Mouse (Mus musculus) NIH3T3 (cell line): ENCODE measurements around the gene Rsbn1l.

Experiments used
- DNase-seq: peaks from one replicate; pipeline ENCODE4 v3.0.0-alpha.2; 2012; ENCODE audit warnings: low read depth

The Rsbn1l gene

DNA sequence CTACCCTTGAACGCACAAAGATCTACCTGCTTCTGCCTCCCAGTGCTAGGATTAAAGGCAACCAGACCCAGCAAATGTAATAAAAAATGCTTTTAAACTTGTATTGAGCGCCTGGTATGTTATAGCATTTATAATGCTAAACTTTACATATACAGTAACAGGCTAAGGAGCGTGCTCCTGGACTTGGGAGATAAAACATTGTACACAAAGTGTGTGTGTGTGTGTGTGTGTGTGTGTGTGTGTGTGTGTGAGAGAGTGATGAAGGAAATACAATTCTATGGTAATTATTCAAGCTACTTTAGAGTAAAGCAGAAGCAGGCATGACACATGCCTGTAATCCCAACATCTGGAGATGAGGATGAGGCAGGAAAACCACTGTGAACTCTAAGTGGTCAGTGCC is at the start of gene Rsbn1l:
Gene Rsbn1l, minus strand, starts transcription at position 101 of the 400 bp plus-strand sequence.
- no peak for DNase-seq

DNA sequence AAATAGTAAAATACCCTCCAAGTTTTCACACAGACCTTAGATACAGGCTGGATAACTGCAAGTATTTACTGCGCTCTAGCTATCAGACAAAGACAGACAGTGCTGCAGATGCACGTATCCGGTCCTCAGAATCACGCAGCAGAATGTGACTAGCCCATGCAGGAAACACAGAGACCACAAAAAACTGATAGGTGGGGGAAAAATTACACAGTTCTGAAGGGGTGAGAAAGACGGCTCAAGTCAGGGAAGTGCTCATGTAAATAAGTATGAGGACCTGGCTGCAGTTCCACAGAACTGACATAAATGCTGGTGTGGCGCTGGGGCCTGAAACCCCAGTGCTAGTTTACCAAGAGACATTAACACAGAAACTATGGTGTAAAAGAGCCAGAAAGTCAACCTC is 46.5 kb upstream of the Rsbn1l start:
- DNase-seq, result no peak

- DNase-seq, result no peak
Observed at GRCm38 (mm10) chr5:21001622-21002315, 45.6 kb upstream of the Rsbn1l start.

- DNase-seq, result no peak
Observed at GRCm38 (mm10) chr5:20998427-20998826, 42.2 kb upstream of the Rsbn1l start.

DNA sequence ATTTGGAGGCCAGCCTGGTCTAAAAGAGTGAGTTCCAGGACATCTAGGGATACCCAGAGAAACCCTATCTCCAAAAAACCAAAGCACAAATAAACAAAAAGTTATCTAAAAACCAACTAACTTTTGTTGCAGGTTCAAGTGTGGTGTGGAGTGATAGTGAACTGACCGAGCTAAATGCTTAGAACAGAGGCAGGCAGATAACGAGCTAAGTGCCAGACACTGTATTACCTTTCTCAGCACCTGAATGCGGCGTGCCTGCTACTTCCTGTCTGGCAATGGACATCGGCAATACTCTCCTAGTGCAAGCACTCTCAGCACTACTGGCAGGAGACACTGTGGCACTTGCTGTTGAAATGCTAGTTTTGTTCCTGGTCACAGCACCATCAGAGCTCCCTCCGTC is 41.4 kb upstream of the Rsbn1l start:
- no peak for DNase-seq

DNA sequence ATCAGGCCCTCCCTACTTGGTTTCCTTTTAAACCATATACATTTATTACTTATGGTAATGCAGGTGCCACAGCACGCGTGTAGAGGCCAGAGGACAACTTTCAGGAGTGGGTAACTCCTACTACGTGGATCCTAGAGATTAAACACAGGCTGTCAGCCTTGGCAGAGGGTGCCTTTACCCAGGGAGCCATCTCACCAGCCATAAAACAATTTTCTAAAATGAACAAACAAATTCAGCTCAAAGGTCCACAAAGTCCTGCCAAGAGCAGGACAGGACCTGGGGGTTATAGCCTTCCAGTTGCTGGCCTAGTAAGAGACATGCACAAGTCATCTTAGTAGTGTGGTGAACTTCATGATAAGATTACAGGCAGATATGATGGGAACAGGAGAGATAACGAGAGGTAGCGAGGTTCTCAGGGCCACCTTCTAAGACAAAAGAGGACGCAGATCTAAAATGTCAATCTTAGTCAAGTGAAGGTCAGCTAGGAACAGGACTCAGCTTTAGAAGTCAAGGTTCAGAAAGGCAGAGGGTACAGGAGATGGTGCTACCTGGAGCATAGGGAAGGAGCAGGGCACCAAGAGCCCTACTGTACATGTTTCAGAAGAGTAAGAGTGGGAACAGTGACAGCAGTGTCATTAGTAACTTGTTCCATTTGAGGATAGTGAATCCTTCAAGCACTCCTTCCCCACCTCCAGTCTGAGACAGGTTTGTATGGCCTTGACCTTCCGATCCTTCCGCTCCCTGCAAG is 34.0 kb upstream of the Rsbn1l start:
- no peak for DNase-seq

- DNase-seq, result no peak
Observed at GRCm38 (mm10) chr5:20986271-20986670, 30.1 kb upstream of the Rsbn1l start.

- no peak for DNase-seq
Observed at GRCm38 (mm10) chr5:20983505-20983904, 27.3 kb upstream of the Rsbn1l start.

GRCm38 (mm10) chr5:20974690-20975089 is 18.5 kb upstream of the Rsbn1l start:
- no peak for DNase-seq

DNA sequence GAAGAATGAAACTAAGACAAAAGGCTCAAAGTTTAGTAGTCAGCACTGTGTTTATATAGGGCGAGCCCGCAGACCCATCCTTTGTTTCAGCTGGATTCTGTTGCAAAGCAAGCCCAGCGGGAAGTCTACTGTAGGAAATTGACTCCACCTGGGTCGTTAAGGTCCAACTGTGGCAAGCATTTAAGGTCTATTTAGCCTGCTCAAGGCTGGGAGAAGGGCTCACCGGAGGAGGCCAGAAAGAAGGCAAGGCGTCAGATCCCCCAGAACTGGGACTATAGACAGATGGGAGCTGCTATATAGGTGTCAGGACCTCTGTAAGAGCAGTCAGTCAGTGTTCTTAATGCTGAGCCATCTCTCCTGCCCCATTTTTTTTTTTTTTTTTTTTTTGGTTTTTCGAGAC is 17.8 kb upstream of the Rsbn1l start:
- DNase-seq, result no peak

DNA sequence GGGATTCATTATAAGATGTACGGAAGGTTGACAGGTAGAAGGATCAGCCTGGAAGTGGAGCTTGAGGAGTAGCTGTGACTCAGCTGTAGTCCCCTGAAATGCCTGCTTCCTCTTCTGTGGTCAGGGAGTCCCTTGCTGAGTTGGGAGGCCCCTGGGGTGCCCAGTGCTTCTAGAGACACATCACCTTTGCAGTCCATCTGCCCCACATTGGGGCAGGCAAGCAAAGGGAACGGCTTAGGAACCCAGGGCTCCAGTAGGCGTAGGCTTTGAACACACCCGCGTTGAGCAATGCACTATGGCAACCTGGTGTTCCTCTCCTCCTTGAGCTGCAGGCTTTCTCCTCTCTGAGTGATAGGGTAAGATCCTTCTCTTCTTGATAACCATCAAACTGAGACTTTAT is 16.9 kb upstream of the Rsbn1l start:
- DNase-seq, result no peak

DNA sequence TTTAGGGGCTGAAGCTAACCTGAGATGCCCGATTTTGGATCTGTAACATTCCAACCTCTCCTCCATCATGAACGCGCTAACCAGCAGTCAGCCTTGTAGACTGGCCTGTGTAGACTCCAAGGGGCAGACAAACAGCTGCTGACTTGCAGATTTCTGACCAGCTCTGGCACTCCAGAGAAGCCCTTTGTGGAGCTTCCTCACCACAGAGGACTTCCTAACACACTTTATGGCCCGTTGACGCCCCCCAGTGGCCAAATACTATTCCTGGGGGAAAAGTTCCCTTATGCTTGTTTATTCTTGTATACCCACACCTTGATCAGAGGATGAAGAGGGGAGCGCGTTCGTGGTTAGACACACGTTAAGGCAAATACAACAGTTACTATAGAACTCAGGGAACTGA is 12.8 kb upstream of the Rsbn1l start:
- peak; percentile 68 for DNase-seq

- DNase-seq, result no peak
Observed at GRCm38 (mm10) chr5:20968493-20968892, 12.3 kb upstream of the Rsbn1l start.

DNA sequence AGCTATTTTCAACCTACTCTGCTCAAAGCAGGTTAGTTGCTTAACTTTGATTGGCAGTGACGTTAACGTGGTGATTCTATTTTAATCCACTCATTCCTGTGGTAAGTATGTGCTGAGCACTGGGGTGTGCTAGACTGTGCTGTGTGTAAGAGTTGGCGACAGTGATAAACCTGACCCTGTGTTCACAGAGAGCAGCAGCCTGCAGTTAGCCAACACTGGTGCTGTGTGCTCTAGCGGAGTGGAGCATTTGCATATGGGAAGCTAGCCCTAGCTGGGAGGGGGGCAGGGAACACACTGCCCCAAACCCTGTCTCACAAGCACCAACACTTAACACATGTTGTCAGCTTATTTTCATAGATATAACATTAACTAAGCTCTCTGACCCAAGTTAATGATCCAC is 11.7 kb upstream of the Rsbn1l start:
- peak; percentile 62 for DNase-seq

- no peak for DNase-seq
Observed at GRCm38 (mm10) chr5:20964446-20964845, 8.2 kb upstream of the Rsbn1l start.

GRCm38 (mm10) chr5:20963295-20963694 is 7.1 kb upstream of the Rsbn1l start:
- DNase-seq, result no peak

DNA sequence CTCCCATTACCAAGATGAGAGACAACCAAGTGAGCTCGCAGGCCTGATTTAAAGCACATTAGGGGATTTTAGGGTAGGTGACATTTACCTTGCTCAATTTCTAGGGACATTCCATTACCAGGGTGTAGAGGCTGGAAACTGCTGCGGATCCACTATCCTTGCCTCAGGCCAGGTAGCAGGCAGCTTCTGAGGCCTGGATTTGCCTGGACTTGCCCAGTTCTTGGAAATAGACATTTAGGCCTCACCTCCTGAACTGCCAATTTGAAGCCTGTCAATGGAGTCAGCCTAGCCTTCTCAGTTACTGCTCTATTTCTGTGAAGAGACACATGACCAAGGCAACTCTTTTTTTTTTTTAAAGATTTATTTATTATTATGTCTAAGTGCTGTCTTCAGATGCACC is 4.7 kb upstream of the Rsbn1l start:
- DNase-seq, result no peak

GRCm38 (mm10) chr5:20955114-20955835 is 923 bp downstream of the Rsbn1l start:
- DNase-seq, result no peak

DNA sequence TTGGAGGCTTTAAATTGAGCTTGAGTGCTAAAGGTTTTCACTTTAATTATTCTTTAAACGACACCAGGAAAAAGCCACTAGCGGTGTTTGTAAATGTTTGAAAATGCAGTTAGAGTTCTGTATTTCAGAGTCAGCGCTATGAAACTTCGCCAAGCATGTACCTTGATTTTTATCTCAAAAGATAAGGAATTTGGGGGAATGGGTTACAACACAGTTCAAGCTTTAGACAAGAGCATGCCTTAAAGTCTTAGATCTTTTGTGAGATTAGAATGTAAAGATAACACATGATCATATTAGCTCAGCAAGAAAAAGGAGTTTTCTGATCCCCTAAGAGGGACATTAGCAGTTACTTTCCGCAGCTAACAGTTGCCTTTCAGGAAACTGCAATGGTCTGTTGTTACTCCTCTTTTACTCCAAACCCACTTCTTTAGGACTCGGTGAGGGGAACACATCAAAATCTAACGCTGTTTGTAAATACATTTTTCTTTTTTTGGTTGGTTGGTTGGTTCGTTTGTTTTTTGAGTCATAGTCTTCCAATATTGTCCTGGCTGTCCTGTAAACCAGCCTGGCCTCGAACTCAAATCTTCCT is 3.8 kb downstream of the Rsbn1l start:
- DNase-seq, result no peak

- DNase-seq, result peak; percentile 98
Observed at GRCm38 (mm10) chr5:20951666-20952281, 4.4 kb downstream of the Rsbn1l start.

GRCm38 (mm10) chr5:20950855-20951650 is 5.1 kb downstream of the Rsbn1l start:
- peak; percentile 70 for DNase-seq
